Mouse (Mus musculus) urinary bladder, postnatal 36 days (tissue): ENCODE measurements around the gene Kank3.
A peak's percentile ranks its signal among the peaks of the same experiment; 100 is the strongest.
"Not testable (repeated sequence)": the region's sequence is repeated elsewhere in the genome, so short reads cannot be mapped to it uniquely, and the experiment has no call there.

ENCODE experiments used
- DNase-seq, 2 experiments: peaks; one replicate each; pipeline ENCODE4 v3.0.0; 2022; ENCODE audit warnings: low spot score in 2 of 2, mixed read lengths in 1 of 2

Gene Kank3

DNA sequence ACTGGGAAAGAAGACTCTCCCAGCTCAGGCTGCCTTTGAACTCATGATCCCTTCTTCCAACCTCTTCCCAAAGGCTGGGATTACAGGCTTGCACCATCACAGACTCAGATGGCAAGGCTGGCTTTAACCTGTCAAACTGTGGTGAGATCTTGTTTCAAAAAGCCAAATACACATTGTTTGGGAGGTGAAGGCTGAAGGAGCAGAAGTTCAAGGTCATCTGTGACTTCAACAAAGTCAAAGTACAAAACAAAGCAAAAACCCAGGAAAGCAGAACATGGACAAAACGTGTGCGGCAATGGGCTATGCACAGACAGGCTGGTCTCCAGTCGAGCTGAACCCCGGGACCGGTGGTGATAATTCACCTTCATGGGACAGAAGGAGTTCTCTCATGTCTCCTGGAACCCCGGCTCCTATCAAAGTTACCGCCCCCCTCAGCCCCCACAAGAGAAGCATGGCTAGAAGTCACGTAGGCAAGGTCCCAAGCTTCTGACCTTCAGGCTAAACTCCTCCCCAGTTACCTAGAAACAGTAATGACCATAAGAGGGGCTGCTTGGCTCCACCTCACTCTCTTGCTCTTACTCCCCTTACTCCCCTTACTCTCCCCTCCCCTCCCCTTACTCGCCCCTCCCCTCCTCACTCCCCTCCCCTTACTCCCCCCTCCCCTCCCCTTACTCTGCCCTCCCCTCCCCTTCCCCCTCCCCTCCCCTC, 3.0 kb upstream of the Kank3 start:
- DNase-seq: no peak

DNA sequence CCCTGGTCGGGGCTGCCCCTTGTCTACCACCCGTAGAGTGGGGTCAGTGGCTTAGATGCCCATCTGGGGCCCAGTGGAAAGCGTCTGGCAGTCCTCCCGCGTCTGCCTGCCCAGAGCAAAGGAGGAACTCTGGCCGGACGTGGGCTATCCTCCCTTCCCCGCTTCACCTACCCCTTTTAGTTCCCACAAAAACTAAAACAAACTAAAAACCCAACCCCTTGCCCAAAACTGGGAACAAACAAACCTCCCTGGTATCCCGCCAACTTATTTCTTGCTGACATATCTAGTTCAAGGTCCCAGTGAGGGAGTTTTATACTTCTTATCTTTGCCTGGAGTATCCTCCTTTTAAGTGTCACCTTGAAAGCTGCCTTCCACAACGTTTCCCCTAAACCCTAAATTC, 2.1 kb upstream of the Kank3 start:
- DNase-seq: no peak

DNA sequence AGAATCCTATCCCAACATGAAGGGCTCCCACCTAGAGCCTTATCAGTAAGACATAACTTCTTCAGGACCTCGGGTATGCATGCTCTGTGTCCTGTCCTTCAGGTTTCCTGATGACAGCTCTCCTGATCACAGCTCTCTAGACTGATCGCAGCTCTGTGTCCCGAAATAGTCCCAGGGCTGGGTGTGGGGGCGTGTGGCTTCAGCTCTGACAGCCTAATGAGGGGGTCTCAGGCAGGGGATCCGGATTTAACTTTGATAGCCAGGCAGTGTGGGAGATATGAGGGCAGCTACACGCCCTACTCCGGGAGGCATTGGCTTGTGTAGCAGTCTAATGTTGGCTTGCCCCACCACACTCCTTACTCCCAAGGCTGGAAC, 810 bp downstream of the Kank3 start:
- DNase-seq: no peak

DNA sequence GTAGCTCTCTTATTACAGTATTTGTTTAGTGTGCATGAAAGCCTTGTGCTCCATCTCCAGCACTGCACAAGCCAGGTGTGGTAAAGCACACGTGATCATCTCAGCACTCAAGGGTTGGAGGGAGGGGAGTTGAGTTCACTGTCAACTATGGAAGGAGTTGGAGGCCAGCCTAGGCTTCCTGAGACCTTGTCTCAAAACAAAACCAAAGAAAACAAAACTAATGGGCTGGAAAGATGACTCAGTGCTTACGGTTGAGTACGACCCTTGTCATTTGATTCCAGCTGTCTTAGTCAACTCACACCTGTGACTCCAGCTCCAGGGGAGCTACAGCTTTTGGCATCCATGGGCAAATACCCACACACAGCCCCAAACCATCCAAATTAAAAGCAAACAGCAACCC, 2.2 kb downstream of the Kank3 start:
- DNase-seq: no peak

DNA sequence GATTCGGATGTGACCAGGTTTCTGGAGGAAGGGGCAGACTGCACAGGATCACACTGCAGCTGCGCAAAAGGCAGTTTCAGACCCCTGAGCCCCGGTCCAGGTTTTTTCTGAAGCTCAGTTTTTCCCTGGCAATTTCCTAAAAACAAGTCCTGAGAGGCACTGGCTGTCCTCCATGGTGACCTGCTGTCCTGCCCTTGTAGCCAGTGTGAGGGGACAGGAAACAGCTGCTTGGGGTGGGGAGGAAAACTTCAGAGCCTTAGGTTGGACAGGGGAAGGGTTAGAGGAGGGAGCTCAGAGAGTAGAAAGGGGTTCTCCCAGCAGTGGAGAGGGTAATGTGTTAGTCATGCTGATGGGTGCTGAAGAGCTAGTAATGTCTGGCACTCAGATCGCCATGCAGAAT, 2.7 kb downstream of the Kank3 start:
- peak in 1 of 2 experiments; percentile 45 for DNase-seq

DNA sequence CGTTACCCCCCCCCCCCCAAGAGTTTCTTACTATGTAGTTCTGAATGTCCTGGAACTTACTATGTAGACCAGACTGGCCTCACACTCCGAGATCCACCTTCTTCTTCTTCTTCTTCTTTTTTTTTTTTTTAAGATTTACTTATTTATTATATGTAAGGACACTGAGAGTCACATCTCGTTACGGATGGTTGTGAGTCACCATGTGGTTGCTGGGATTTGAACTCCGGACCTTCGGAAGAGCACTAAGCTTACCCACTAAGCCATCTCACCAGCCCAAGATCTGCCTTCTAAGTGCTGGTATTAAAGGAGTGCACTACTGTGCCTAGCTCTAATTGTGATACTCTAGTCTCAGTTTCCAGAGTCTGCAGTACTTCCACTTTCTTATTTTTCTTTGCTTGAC, 5.1 kb downstream of the Kank3 start:
- DNase-seq: no peak

DNA sequence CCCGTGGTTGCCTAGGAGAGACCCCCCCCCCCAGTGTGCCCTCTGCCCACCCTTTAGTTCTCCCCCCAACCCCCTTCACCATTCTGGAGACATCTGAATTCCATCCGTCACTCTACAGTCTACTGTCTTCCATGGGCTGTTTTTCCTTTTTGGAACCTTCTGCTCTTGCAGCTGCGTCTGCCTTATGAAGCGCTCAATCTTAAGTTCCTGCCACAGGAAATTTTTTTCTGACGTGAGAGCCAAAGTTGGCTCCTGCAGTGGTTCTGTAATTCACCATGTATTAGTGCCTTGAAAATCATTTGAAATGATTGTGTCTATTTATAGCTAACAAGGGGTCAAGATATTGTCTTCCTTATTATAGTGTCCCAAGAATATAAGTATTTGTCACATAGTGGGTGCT, 6.3 kb downstream of the Kank3 start:
- DNase-seq: no peak

DNA sequence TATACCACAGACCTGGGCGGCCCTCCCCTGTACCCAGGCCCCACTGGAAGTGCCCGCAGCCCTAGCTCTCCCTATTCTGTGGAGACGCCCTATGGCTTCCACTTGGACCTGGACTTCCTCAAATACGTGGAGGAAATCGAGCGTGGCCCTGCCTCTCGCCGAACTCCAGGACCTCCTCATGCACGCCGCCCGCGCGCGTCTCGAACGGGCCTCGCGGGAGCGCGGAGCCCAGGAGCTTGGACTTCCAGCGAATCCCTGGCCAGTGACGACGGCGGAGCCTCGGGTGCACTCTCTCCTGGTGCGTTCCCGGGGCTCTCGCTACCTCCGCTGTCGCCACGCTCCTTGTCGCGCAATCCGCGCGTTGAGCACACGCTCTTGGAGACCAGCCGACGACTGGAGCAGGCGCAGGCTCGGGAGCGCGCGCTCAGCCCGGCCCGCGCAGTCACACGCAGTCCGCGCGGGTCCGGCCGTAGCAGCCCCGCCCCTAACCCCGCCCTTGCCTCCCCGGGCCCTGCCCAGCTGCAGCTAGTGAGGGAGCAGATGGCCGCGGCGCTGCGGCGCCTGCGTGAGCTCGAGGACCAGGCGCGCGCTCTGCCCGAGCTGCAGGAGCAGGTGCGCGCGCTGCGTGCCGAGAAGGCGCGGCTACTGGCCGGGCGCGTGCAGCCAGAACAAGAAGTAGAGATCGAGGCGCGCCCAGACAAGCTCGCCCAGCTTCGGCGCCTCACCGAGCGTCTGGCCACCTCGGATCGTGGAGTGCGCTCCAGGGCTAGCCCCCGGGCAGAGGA, 7.1 kb downstream of the Kank3 start:
- DNase-seq: peak; percentile 76 to 90

DNA sequence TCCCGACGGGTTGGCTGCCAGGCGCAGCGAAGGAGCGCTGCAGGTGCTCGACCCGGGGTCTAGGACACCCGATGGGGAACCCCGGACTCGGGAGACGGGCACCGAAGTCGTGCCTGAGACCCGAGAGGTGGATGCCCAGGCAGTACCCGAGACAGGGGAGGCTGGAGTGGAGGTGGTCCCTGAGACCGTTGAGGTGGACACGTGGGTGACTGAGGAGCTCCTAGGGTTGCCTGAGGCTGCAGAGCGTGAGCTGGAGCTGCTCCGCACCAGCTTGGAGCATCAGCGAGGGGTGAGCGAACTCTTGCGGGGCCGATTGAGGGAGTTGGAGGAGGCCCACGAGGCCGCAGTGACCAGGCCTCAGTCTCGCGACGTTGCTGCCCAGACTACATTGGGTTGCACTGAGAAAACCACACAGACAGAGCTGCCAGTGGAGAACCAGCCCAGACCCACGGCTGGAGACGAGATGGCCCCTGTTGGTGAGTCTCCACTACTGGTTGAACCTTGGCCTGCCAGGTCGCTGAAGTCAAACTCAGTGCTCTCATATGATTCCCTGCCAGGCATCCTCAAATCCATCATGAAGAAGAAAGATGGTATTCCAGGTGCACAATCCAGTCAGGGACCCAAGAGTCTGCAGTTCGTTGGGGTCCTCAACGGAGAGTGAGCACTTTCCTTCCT, 7.8 kb downstream of the Kank3 start:
- no peak for DNase-seq

DNA sequence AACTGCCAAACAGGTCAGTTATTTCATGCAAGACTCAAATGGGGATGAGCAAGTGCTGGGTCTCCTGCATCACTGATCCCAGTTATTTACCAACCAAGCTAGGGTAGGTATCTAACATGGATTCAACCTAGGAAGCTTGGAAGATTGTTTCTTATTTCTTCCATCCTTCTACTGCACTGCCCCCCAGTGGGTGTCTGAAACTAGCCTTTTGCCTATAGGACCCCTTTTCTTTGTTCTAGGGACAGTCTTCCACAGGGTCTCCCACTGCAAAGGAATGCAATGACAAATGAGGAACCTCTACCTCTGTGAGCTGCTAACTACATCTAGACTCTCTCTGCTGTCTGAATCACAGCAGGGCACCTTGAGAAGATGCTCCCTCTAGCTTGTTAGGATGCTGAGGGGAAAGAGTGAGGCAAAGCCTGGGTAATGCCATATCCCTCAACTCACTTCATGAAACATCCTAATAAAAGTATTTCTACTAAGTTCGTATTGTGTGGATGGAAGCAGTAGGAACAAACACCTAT, 12.2 kb downstream of the Kank3 start:
- no peak for DNase-seq

DNA sequence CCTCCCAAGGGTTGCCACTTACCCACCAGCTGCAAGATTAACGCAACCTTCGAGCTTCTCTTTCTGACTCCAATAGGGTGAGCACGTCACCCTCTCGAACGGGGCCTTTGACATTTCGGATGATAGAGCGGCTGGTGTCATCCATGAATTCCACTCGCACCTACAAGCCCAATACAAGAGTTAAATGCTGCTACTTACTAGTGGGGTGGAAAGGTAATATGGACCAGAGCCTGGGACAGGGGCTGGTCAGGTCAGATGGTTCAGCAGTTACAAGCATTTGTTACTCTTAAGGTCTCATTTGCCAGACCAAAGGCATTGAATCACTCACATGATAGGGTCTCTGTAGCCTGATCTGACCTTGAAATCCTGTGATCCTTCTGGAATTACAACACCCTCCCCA, 12.9 kb downstream of the Kank3 start:
- not testable (repeated sequence) for DNase-seq

DNA sequence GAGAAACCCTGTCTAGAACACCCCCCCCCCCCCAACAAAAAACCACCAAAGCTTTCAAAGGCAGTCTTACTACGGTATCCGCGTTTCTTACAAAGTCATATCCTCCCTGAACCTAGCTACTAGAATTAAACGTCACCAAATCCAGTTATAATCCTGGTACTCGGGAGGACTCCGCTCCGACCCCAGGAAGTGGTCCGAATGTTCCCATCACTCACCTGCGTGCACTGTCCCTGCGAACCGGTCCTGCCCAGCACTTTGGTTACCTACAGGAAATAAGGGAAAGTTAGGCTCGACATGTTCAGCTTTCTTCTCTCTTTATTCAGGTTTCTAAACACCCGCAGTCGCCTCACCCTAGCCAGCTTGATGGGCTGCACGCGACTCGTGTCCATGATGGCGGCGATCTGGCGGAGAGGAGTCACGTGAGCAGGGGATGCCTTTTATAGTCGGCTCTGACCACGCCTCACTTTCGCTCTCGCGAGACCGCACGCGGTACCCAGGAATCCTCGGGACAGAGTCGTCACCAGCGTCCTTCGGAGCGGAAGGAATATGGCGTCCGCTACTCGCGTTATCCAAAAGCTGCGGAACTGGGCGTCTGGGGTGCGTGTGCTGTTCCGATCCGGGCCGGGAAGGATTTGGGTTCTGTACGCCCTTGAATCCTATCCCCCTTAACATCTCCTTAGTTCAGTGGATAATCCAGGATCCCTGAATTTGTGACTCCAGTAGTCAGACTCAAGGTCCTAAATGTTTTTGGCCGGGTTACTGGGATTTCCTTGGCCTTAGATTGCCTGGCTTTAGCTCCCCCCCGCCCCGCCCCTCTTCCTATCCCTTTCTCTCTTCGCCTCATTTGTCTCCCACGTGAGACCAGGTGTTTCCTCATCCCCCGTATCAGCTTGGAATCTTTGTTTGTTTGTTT, 14.0 kb downstream of the Kank3 start, which contains the start of the genes Rps28 and Ndufa7:
TSS of gene Rps28 (minus strand) at position 479 of the 913 bp plus-strand sequence.
TSS of gene Ndufa7 (plus strand) at position 489 of the 913 bp plus-strand sequence.
- DNase-seq: peak; percentile 99

DNA sequence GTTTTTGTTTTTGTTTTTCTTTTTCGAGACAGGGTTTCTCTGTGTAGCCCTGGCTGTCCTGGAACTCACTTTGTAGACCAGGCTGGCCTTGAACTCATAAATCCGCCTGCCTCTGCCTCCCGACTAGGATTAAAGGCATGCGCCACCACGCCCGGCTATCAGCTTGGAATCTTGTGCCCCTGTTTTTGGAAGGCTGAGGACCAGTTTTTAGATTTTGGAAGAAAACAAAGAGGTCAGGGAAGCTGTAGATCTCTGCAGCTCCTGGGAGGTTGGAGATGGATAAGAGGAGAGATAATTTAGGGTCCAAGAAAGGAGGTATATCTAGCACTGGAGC, 14.6 kb downstream of the Kank3 start:
- DNase-seq: not testable (repeated sequence)

DNA sequence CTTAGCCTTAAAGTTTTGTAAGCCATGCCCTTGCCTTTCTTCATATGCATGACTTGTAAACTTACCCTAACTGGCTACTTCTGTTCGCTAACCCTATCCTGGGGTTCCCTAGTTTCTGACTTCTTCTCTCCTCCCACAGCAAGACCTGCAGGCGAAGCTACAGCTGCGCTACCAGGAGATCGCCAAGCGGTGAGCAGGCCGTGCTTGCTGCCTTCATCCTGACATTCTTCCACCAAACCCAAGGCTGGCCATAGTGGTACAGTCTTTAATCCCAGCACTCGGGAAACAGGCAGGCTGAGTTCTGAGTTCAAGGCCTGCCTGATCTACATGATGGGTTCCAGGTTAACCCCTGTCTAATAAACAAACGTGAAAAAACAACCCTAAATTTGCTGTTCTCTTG, 15.1 kb downstream of the Kank3 start:
- DNase-seq: no peak

DNA sequence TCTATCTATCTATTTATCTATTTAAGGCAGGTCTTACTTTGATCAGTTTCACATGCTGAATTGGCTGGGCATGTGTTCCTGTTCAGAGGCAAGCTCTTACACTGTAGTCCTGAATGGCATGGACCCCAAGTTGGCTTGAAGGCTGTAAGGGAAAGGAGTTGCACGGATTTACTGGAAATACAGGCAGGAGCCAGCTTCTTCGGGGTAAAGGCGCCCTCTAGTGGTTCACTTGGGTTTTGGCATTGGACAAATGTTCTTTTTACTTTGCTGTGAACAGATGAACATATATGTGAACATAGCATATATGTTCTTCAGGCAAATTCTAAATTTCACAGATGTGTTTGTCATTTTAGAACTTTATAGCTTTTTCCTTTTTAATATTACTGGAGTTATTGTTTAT, 16.5 kb downstream of the Kank3 start:
- DNase-seq: peak; percentile 26 to 68

DNA sequence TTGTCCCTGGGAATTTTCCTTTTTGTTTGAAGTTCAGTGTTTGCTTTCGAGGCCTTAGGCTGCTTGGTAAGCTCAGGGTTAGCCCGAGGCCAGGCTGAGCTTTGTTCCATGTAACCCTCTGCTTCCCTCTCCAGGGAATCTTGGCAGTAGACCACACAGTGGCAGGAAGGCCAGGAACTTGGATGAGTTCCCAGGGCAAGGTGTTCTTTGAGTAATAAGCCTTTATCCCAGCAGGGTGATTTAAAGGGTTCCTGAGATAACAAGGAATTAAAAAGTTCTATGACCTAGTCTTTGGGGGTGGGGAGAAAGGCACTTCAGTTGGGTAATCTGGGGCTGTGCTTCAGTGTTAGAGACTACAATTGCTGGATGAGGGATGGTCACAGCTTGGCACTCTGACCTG, 18.6 kb downstream of the Kank3 start:
- DNase-seq: peak in 1 of 2 experiments; percentile 57

DNA sequence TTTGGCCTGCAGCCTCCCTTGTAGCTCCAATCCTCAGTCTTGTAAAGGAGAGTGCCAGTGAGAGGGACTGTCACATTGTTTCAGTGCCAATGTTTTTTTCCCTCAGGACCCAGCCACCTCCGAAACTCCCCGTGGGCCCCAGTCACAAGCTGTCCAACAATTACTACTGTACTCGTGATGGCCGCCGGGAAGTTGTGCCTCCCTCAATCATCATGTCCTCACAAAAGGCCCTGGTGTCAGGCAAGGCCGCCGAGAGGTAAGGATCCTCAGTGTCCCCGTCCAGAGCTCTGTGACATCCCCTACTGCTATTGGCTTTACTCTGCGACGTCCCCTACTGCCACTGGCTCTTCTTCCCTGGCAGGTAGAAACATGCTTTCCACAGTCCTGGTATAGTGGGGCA, 19.2 kb downstream of the Kank3 start:
- DNase-seq: no peak

DNA sequence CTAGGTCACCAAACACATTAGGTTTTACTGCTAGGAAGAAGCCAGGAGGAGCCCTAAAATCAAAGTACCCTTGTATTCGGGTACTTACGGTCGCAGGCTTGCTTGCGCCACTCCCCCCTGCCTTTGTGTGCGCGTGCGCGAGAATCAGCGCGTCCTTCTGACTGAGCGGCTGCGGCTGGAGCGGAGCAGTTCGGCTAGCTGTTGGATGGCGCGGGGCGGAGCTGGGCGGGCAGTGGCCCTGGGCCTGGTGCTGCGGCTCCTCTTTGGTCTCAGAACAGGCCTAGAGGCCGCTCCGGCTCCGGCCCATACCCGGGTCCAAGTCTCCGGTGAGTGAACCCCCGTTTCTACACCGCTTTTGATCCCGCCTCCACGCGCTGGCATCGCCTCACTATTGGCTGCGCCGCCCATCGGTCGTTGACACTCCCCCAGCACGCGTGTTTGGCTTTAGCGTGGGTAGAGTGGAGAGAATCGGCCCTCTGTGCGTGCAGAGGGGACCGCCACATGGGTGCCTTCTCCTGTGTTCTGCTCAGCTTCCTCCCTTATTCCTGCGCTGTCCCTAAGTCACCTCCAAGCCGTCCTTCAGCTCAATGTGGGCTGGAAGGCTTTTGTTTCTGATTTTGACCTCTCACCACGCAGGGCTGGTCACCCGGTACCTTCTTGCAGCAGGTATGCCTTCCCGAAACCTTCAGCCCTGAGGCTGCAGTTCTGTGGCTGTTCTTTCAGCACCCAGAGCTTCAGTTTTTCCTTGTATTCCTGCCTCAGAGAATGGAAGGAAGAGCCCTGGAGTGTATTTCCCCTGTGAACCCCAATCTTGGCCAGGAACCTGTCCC, 32.9 kb downstream of the Kank3 start, which contains the start of gene Cd320:
TSS of gene Cd320 (plus strand) at position 126 of the 830 bp plus-strand sequence.
- DNase-seq: peak; percentile 88 to 91

DNA sequence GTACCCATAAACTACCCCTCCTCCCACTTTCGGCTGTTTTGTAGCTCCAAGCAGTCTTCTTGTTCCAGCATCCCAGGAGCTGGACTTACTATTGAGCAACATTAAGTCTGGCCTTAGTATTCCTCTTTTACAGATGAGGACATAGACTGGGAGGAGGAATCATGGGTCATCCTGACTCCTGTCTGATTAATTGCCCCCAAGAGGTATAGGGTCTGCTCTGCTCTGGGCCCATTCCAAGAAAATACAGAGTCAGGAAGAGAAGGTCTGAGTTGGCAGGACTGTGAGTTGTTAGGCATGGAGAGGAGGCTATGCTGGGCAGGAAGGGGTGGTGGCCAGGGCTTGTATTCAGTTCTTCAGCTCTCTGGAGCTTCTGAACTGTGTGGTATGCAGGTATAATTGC, 33.9 kb downstream of the Kank3 start:
- DNase-seq: no peak

DNA sequence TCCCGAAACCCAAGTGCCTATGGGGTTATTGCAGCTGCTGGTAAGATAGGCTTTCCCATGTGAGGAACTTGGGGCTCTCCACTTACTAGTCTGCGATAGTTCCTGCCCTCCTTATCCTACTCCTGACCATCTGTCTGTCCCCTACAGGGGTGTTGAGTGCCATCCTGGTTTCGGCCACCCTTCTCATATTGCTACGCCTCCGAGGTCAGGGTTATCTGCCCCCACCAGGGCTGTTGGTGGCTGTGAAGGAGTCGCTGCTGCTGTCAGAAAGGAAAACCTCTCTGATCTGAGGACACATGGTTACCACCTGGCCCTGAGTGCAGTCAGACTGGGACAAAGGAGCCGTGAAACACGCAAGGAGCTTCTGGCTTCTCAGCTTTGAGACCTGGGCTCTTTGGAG, 37.8 kb downstream of the Kank3 start:
- DNase-seq: no peak
